Mouse (Mus musculus): Measurements from ENCODE around the gene Lsm14a. TPM values are rescaled to one million over a fixed set of nuclear protein-coding genes. Genes with fewer than 3 reads are reported as not detected.

Lsm14a gene
- polyA plus RNA-seq, 1 experiment from 2014 or later = 84.0 TPM

- no peak overlapping the region for H3K4me2 ChIP-seq
- no peaks in the 10 kb centered on the region for H3K36me3 ChIP-seq
- peak overlapping the region; percentile 44; the same call in 1 of the 2 replicates for H3K27ac ChIP-seq
- no peak overlapping the region for H3K4me3 ChIP-seq (replicated peaks)
- H3K9me3 ChIP-seq = no peaks in the 10 kb centered on the region
- H3K27me3 ChIP-seq (replicated peaks) = no peaks in the 10 kb centered on the region
- H3K4me1 ChIP-seq = peaks cover 6% of the 10 kb centered on the region; the same call in 1 of the 2 replicates
- H3K9ac ChIP-seq = no peak overlapping the region
- 44% methylated on average over 4 of the region's 4 CpGs for WGBS
- 0 out of 2 replicates have a peak, but pooled peaks have one; percentile 58 for ATAC-seq (ENCODE audit: insufficient read depth, low FRiP score, low read depth)
Observed at GRCm38 (mm10) chr7:34305454-34305853, 87.7 kb downstream of the Lsm14a start.

- Histone ChIP-seq H3K4me1 (0 out of 2 replicates have a peak, but pooled peaks cover 9% of the 10 kb centered on the region), H3K27me3 (replicated peaks) (no peaks in the 10 kb centered on the region), H3K4me3 (replicated peaks) (no peak overlapping the region), H3K36me3 (no peaks in the 10 kb centered on the region), H3K4me2 (no peak overlapping the region), H3K27ac (no peak overlapping the region), H3K9ac (no peak overlapping the region), H3K9me3 (no peaks in the 10 kb centered on the region)
- ATAC-seq (ENCODE audit: insufficient read depth, low FRiP score, low read depth) = no peak
- 70% methylated on average over 1 of the region's 1 CpGs for WGBS
Observed at GRCm38 (mm10) chr7:34302651-34303050, 90.5 kb downstream of the Lsm14a start.

- Histone ChIP-seq H3K4me2 (no peak overlapping the region), H3K9ac (no peak overlapping the region), H3K27ac (no peak overlapping the region), H3K4me1 (0 out of 2 replicates have a peak, but pooled peaks cover 9% of the 10 kb centered on the region), H3K36me3 (no peaks in the 10 kb centered on the region), H3K9me3 (no peaks in the 10 kb centered on the region), H3K4me3 (replicated peaks) (no peak overlapping the region), H3K27me3 (replicated peaks) (no peaks in the 10 kb centered on the region)
- no peak for ATAC-seq (ENCODE audit: insufficient read depth, low FRiP score, low read depth)
- 82% methylated on average over 3 of the region's 3 CpGs for WGBS
Observed at GRCm38 (mm10) chr7:34301952-34302351, 91.2 kb downstream of the Lsm14a start.

- 93% methylated on average over 2 of the region's 2 CpGs for WGBS
- Histone ChIP-seq H3K4me3 (replicated peaks) (no peak overlapping the region), H3K27ac (no peak overlapping the region), H3K4me1 (0 out of 2 replicates have a peak, but pooled peaks cover 4% of the 10 kb centered on the region), H3K9me3 (no peaks in the 10 kb centered on the region), H3K4me2 (no peak overlapping the region), H3K36me3 (no peaks in the 10 kb centered on the region), H3K9ac (no peak overlapping the region), H3K27me3 (replicated peaks) (no peaks in the 10 kb centered on the region)
- ATAC-seq (ENCODE audit: insufficient read depth, low FRiP score, low read depth) = no peak
Observed at GRCm38 (mm10) chr7:34298818-34299217, 94.3 kb downstream of the Lsm14a start.

- Histone ChIP-seq H3K27ac (no peak overlapping the region), H3K27me3 (replicated peaks) (no peaks in the 10 kb centered on the region), H3K36me3 (no peaks in the 10 kb centered on the region), H3K4me2 (no peak overlapping the region), H3K4me1 (0 out of 2 replicates have a peak, but pooled peaks cover 4% of the 10 kb centered on the region), H3K9me3 (no peaks in the 10 kb centered on the region), H3K4me3 (replicated peaks) (no peak overlapping the region), H3K9ac (no peak overlapping the region)
- no peak for ATAC-seq (ENCODE audit: insufficient read depth, low FRiP score, low read depth)
- WGBS = 84% methylated on average over 3 of the region's 3 CpGs
Observed at GRCm38 (mm10) chr7:34296124-34296523, 97.0 kb downstream of the Lsm14a start.

Other genes with a start within 250 kb of the Lsm14a start
- gene Uba2, start 223.7 kb downstream of the Lsm14a start, polyA plus RNA-seq (2015; fragmentation: Nextera tagmentation; extraction: Ambion mirVana) = 175 and 181 TPM in 2 replicates
- gene Pdcd2l, start 196.7 kb downstream of the Lsm14a start, polyA plus RNA-seq (2015; fragmentation: Nextera tagmentation; extraction: Ambion mirVana) = 54.4 and 65.0 TPM in 2 replicates
- 288 and 338 TPM in 2 replicates for gene Gpi1, start 163.0 kb downstream of the Lsm14a start, polyA plus RNA-seq (2015; fragmentation: Nextera tagmentation; extraction: Ambion mirVana)
- not detected in 2 replicates for gene Gm6096, start 142.3 kb downstream of the Lsm14a start, polyA plus RNA-seq (2015; fragmentation: Nextera tagmentation; extraction: Ambion mirVana)
- 27.9 and 28.2 TPM in 2 replicates for gene 4931406P16Rik, start 79.8 kb downstream of the Lsm14a start, polyA plus RNA-seq (2015; fragmentation: Nextera tagmentation; extraction: Ambion mirVana)

Data from stomach, embryonic 15.5 days (tissue).